Mouse (Mus musculus) olfactory bulb, adult 2 months (tissue): ENCODE results near the gene Map7.

Source experiments
- CTCF ChIP-seq: fragments of 200-500 bp; IDR thresholded peaks from 2 replicates; pipeline ENCODE4 v1.5.1; 2012; ENCODE audit warnings: low read depth, mild to moderate bottlenecking, low read length, moderate library complexity; ENCODE audit not compliant: insufficient read depth
- POLR2A ChIP-seq: fragments of 200-500 bp; IDR thresholded peaks from 2 replicates; pipeline ENCODE4 v1.6.1; 2012; ENCODE audit warnings: mild to moderate bottlenecking, low read depth, low read length, moderate library complexity; ENCODE audit not compliant: insufficient read depth

DNA sequence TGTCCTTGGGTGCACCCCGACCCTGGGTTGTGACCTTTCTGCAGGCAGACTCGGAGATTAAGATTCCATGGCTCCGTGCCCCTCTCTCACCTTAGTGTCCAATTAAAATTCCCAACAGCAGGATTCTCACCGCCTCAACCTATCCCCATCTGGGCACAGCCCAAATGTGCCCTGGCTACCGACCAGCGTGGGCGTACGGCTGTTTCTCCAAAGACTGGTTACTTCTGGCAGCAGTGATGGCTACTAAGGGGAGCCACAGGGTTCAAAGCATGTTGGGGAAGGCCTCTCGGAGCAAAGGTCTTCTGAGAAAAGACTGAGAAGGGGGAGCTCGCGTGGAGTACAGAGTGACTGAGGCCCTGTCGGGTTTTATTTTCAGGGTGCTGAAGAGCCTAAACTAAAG is 23.7 kb upstream of the Map7 start:
- TF ChIP-seq CTCF = no peak
- no peak for TF ChIP-seq POLR2A
